Mouse (Mus musculus): ENCODE measurements around the gene Wwox.
A peak's percentile ranks its signal among the peaks of the same experiment; 100 is the strongest.

Wwox gene

GRCm38 (mm10) chr8:115160407-115160806 lies 721.0 kb downstream of the Wwox start:
- no peak for DNase-seq (ENCODE audit: low spot score)

DNA sequence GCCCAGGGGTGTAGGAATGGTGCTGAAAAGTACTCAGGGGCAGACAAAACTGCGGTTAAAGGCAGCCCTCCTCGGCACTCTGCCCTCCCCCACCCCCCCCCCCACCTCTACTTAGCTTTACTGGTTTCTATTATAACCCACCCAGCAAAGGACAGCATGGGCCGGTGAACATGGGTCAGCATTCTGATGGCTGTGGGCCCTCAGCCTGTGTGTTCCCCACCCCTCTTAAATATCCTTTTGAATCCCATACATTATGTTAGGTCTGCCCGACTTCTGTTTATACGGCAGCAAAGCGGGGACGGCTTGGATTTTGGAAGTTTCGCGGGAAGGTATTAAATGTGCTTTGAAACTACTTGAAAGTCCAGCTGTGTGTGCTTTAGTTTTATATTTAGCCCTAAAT lies 722.1 kb downstream of the Wwox start:
- DNase-seq (ENCODE audit: low spot score) = no peak

DNA sequence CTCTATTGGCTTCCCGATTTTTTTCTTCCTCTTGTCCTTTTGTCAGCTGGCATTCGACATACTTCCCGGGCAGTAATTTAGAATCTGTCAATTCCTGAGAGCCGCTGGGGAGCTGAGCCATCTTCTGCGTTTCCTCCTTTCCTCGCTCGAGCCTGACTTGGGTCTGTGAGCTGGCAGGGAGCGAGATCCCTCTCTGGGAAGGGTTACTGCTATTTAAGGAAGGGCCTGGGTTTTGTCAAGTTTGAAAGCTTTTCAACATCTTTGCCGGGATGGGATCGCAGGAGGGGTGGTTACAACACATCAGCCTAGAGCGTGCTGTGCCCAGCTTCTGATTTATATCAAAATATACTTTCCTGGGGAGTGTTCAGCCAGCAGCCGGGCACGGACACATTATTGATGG lies 725.4 kb downstream of the Wwox start:
- DNase-seq (ENCODE audit: low spot score) = no peak

DNA sequence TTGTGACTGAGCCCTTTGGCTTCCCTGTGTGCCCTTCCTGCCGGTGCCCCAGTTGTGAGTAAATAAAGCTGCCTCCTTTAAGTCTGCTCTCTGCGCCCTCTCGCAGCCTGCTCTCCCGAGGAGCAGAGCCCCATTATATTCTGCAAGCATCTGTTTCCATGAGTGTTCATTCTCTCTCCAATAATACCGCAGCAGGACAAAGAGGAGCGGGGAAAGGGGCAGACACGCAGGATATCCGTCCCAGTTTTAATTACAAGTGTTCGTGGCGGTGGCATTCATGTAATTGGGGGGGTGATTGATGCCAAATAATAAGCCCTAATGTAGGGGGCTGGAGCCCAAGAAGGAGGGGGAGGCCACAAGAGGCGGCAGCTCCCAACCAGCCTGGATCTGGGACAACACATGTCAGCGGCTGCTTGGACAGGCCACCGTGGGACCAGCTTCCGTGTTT lies 734.2 kb downstream of the Wwox start:
- DNase-seq (ENCODE audit: low spot score) = no peak

- DNase-seq (ENCODE audit: low spot score) = no peak
Measured at GRCm38 (mm10) chr8:115185431-115185964, 746.0 kb downstream of the Wwox start.

DNA sequence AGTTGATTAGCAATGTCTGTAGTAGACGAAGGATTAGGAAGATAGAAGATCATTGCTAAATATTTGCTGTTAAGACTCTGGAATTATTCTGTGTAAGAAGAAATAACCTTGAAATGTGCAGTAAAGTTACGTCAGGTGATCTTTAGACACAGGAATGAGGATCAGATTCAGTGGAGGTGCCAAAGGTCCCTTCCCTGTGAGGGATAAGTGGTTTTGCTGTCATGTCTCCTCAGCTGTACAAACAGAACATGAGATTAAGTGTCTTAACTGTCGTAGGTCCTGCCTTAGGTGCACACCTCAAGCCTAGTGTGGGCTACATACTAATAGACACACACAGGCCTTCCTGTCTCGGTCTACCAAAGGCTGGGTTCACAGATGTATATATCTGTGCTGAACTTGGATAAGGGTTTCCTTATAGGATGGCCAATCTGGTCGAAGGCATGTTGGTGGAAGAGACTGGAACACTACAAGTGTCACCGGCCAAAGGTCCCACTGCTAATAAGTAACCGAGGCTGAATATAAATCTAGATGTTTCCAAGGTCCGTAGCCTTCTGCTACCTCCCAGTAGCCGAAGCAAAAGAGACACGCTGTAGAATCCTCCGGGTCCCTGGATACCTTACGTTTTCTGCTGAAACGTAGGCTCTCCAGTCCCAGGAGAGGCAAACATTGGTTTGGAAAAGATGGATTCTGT lies 746.8 kb downstream of the Wwox start:
- DNase-seq (ENCODE audit: low spot score) = no peak

DNA sequence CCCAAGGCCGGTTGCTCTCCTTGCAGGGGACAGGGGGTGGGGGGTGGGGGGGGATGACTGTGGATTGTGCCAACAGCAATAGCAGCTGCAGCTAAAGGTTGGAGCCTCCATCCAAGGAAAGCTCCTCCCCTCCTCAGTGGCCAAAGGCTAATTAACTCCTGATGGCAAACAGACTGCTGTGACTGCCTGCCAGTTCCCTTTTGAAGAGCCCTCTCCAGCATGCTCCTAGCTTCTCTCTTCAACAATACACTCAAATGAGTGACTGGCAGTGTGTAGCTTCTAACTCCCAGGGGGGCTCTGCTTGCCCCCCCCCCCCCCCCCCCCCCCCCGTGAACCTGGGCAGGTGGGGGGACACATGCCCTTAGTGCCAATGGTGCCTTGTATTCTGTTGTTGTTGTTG lies 747.4 kb downstream of the Wwox start:
- peak; percentile 4 for DNase-seq (ENCODE audit: low spot score)

GRCm38 (mm10) chr8:115188446-115188845 lies 749.0 kb downstream of the Wwox start:
- DNase-seq (ENCODE audit: low spot score) = no peak

DNA sequence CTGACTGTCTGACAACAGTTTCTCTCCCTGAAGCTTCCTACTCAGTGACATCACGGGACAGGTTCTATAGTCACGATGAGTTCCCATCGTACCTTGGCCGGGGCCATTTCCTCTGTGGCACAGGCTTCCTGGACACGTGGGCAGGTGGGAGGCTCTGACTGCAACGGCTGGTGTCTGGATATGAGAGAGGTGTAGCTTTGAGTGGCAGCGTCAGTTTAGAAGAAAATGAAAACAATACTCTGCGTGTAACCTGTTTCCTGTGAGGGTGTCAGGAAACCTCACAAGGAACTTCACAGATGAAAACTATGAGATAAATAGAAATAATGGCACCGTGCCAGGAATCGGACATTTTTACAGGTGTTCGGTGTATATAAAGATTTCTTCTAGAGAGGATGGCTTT lies 750.4 kb downstream of the Wwox start:
- no peak for DNase-seq (ENCODE audit: low spot score)

GRCm38 (mm10) chr8:115193767-115194166 lies 754.3 kb downstream of the Wwox start:
- DNase-seq (ENCODE audit: low spot score) = no peak

DNA sequence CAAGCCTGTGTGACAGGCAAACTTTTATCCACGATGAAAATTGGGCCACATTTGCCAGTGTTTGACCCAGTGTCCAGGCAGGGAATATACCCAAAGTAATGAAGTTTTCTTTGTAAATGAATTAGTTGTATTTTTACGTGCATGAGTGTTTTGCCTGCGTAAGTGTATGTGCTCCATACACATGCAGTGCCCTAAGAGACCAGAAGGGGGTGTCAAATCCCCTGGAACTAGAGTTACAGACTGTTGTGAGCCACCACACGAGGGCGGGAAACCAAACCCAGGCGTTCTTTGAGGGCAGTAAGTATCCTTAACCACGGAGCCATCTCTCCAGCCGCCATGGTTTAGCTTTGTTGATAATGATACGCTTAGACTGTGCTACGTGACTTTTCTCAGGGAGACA lies 755.9 kb downstream of the Wwox start:
- no peak for DNase-seq (ENCODE audit: low spot score)

DNA sequence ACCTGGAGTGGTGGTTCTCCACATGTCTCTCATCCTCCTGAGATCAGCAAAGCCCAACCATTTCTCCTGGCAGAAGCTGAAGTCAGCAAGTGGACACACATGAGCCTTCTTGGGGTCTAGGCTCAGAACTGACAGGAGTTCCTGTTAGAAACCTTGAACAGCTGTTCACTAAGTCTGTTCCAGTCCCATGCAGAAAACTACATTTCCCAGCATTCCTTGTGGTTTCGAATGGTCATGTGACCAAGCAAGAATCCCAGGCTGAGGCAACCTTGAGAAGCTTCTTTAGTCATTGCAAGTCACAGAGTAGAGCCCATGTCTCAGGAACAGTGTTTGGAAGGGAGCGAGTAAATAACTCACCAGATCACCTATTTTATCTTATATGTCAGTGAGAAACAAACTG lies 757.4 kb downstream of the Wwox start:
- DNase-seq (ENCODE audit: low spot score) = peak; percentile 3

DNA sequence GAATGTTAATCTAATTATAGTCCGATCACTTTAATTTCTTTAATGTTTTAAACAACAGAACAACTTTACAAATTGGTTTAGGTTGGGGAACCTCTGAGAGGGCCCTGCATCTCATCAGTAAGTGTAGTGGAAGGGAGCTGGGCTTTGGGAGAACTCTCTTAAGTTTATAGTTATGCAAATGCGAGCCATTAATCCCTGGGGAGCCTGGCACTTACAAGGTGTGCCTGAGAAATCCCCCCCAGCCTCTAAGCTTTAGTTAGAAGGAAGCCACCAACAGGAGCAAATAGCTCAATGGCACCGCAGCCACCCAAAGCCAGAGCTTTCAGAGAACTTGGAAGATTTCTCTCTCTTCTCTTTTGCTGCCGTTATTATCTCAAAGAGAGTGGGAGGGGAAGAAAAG lies 759.7 kb downstream of the Wwox start:
- no peak for DNase-seq (ENCODE audit: low spot score)

DNA sequence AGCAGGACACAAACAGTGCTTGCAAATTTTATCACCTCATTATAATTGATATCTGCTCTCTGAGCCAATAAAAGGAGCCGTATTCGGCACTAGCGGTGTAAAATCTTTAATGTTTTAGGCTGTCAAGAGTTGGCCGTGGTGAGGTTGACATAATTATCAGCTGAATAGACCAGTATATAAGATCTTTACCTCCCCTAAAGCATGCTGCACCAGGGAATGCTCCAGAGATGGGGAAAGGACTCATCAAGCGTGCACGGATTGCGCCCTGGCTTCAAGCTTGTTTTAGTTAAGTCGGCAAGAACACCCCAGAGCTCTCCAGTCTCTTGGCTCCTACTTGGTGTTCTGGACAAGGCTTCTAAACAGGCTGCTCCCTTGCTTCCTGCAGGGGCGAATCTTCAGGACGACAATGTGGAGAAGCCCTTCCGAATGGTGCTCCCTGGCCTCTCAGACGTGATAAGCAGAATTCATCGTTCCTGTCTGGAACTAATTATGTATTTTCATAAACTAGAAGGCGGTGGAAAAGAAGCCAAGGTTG lies 760.2 kb downstream of the Wwox start:
- DNase-seq (ENCODE audit: low spot score) = no peak

- DNase-seq (ENCODE audit: low spot score) = no peak
Measured at GRCm38 (mm10) chr8:115201726-115202125, 762.3 kb downstream of the Wwox start.

- DNase-seq (ENCODE audit: low spot score) = no peak
Measured at GRCm38 (mm10) chr8:115207480-115207879, 768.0 kb downstream of the Wwox start.

DNA sequence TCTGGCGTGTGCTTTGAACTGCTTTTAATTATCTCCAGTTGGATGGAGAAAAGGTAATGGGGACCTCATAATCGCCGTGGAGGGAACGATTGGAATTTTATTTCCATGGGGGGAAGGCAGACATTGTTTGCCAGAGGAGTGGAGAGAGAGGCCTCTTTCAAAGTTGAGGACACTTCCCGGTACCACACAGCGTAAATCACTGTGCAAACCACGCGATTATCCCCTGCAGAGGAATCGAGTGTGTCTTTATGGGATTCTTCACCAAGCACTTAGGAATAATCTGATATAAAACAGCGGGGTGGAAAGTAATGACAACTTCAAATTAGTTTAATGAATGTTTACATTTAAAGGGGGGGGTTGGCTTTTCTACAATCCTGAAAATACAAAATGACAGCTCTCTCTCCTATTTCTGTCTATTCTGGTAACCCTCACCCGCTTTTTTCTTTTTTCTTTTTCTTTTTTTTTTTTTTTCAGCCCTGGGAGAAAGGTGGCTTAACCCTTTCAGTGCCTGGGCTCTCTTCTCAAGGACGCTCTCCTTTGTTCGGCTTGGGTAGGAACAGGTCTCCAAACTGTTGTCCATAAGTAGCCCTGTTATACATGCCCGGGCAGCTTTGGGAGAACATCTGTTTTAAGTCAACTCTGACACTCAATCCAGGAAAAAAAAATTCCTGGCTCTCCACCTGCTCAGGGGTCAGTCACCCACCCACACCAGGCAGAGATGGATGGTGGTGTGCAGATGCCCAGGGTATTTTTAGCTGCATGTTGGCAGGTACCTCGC lies 769.1 kb downstream of the Wwox start:
- DNase-seq (ENCODE audit: low spot score) = no peak

GRCm38 (mm10) chr8:115210014-115210413 lies 770.6 kb downstream of the Wwox start:
- DNase-seq (ENCODE audit: low spot score) = no peak

DNA sequence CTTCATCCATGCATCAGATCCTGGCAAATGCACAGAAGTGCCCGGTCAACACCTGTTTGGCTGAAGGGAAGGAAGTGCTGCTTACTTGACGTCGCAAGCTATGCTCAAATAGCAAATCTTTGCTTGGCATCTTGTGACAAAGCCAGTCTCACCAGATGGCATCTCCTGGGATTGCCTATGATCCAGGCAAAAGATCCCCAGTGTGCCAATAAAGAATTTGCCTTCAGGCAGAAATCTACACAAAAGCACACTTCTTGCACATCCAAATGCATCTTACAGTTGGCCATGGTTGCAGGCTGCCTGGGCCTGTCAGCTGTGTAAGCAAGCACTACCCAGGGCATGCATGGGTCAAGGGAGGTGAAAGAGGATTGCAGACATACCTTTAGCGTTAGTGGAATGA lies 773.7 kb downstream of the Wwox start:
- no peak for DNase-seq (ENCODE audit: low spot score)

DNA sequence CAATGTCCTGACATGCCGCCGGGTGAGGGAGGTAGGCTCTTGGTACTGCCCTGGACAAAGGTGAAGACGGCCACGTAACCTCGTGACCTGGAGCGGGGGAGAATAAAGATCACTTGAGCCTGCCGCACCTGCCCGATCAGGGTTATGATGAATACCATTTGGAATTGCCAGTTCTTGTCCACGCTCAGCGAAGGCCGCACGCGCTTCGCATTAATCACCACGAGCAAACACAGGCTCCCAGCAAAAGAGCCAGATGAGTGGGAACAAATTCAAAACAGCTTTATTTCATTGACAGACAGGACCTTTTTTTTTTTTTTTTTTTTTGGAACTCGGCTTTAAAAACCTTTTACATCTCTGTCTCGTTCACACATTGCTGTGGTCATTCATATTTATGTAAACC lies 775.4 kb downstream of the Wwox start:
- DNase-seq (ENCODE audit: low spot score) = no peak

- DNase-seq (ENCODE audit: low spot score) = peak; percentile 10
Measured at GRCm38 (mm10) chr8:115216801-115217200, 777.3 kb downstream of the Wwox start.

- DNase-seq (ENCODE audit: low spot score) = no peak
Measured at GRCm38 (mm10) chr8:115222545-115222944, 783.1 kb downstream of the Wwox start.

All from adipocyte (in vitro differentiated cells).